Comparison of ENCODE assay signal across 10 mouse cellular contexts in genomic region chr15:91017261-91018160, GRCm38 (mm10). TPM values are rescaled to one million over a fixed set of nuclear protein-coding genes. Genes with fewer than 3 reads are reported as not detected.
DNase-seq lines count a peak whose midpoint lies in the region; ATAC-seq and TF ChIP-seq lines count a peak whose summit lies in the region.
"Had no signal": no experiment of that assay in that cellular context is flagged by ENCODE, and none has a peak within 500 bp of the region (broad histone marks: within the 10 kb centered on the region; RNA-seq: fewer than 3 reads in every experiment).

No protein-coding gene starts in this region.

- peak overlapping the region; percentile 27 for H3K4me3 ChIP-seq in forebrain, postnatal 0 days (ENCODE audit: low read depth, low read length)
- H3K4me3 ChIP-seq in midbrain, postnatal 0 days (ENCODE audit: low read depth, low read length), result peak overlapping the region; percentile 20; the same call in 1 of the 2 replicates
- H3K4me3 ChIP-seq in gastrocnemius, adult 2 months, result no peak overlapping the region

- intact Hi-C loops in gastrocnemius, adult 2 months (cut with DNase I), result no loop called here

- peak overlapping the region; percentile 90 for H3K27ac ChIP-seq in forebrain, postnatal 0 days (ENCODE audit: low read depth, low read length)
- H3K27ac ChIP-seq in midbrain, postnatal 0 days (ENCODE audit: low read depth, low read length), result peak overlapping the region; percentile 78
- no peak overlapping the region for H3K27ac ChIP-seq in gastrocnemius, adult 2 months

- 6% methylated on average over 23 of the region's 23 CpGs for WGBS in forebrain, postnatal 0 days
- 8% methylated on average over 23 of the region's 23 CpGs for WGBS in midbrain, postnatal 0 days

- TF ChIP-seq CTCF in forebrain, postnatal 0 days (IDR thresholded peaks at IDR 0.05; ENCODE audit: low read depth), result peak; percentile 48
- peak; percentile 50 for TF ChIP-seq CTCF in midbrain, postnatal 0 days (IDR thresholded peaks at IDR 0.05)
- TF ChIP-seq CTCF in gastrocnemius, adult 2 months (IDR thresholded peaks at IDR 0.05), result no peak; the same call in 1 of the 2 replicates

- peak; percentile 73 for ATAC-seq in forebrain, postnatal 0 days
- peak; percentile 62 for ATAC-seq in midbrain, postnatal 0 days (ENCODE audit: low FRiP score)
- ATAC-seq in CD4-positive, CD25-positive, alpha-beta regulatory T cell, adult 4 months, result no peak

- H3K9me3 ChIP-seq in forebrain, postnatal 0 days (ENCODE audit: low read length), result no peaks in the 10 kb centered on the region
- no peaks in the 10 kb centered on the region for H3K9me3 ChIP-seq in midbrain, postnatal 0 days (ENCODE audit: low read length)

- H3K27me3 ChIP-seq in forebrain, postnatal 0 days (ENCODE audit: insufficient read depth, low read length), result no peaks in the 10 kb centered on the region
- no peaks in the 10 kb centered on the region for H3K27me3 ChIP-seq in midbrain, postnatal 0 days (ENCODE audit: insufficient read depth, low read length)

- H3K36me3 ChIP-seq in forebrain, postnatal 0 days (ENCODE audit: insufficient read depth), result no peaks in the 10 kb centered on the region
- H3K36me3 ChIP-seq in midbrain, postnatal 0 days (ENCODE audit: insufficient read depth, low read length), result no peaks in the 10 kb centered on the region

- H3K4me2 ChIP-seq in forebrain, postnatal 0 days (ENCODE audit: low read depth), result peak overlapping the region; percentile 63
- peak overlapping the region; percentile 47 for H3K4me2 ChIP-seq in midbrain, postnatal 0 days (ENCODE audit: low read depth, low read length, poor library complexity, severe bottlenecking)

- peak overlapping the region; percentile 70 for H3K9ac ChIP-seq in forebrain, postnatal 0 days
- peak overlapping the region; percentile 51 for H3K9ac ChIP-seq in midbrain, postnatal 0 days (replicated peaks; ENCODE audit: low read length, poor library complexity, severe bottlenecking)

- peak; percentile 27 to 38 for DNase-seq in cerebellum, postnatal 14 days
- no peak for DNase-seq in cerebellum, adult 11-12 months
- DNase-seq in brain, adult 2 months (ENCODE audit: low read depth, low spot score), result peak; percentile 54
- DNase-seq in forebrain, postnatal 0 days, result peak; percentile 69
- peak; percentile 76 for DNase-seq in midbrain, postnatal 0 days (ENCODE audit: low spot score)
- no peak for DNase-seq in gastrocnemius, adult 2 months
- DNase-seq in adrenal gland, adult (ENCODE audit: inconsistent age in 2 of 2, low spot score in 1 of 2), result no peak
- DNase-seq: heart, postnatal 36 days; lung, adult 18-20 months had no signal

- peaks cover 31% of the 10 kb centered on the region for H3K4me1 ChIP-seq in forebrain, postnatal 0 days (ENCODE audit: insufficient read depth)
- peaks cover 13% of the 10 kb centered on the region; the same call in 1 of the 2 replicates for H3K4me1 ChIP-seq in midbrain, postnatal 0 days (ENCODE audit: insufficient read depth, low read length)

RNA-seq across cellular contexts. Expression of gene Kif21a, which starts 32.2 kb away (rescaled TPM):
- total RNA-seq in forebrain, postnatal 0 days (2014; rRNA removed), result 44.8 and 56.8 TPM in 2 replicates
- 15.8 and 24.5 TPM in 2 replicates for polyA plus RNA-seq in forebrain, postnatal 0 days (2015; fragmentation: Nextera tagmentation; extraction: Ambion mirVana)
- 64.9 and 68.7 TPM in 2 replicates for total RNA-seq in midbrain, postnatal 0 days (2014; rRNA removed)
- 28.4 and 33.2 TPM in 2 replicates for polyA plus RNA-seq in midbrain, postnatal 0 days (2015; fragmentation: Nextera tagmentation; extraction: Ambion mirVana)
- not detected for polyA plus RNA-seq in CD4-positive, CD25-positive, alpha-beta regulatory T cell, adult 4 months (2017; shearing (Covaris generic))
- total RNA-seq in gastrocnemius, adult 2 months (2021), result 10 to 100 TPM; 18.3 to 23.5 TPM

Comparison
In these comparisons a context has a peak if more than half of its experiments do, and no peak if none do; other contexts are left out.
1. DNase-seq: peak in cerebellum, postnatal 14 days (2 of 2), brain, adult 2 months (single experiment), forebrain, postnatal 0 days (single experiment) and midbrain, postnatal 0 days (single experiment); none in cerebellum, adult 11-12 months (single experiment), gastrocnemius, adult 2 months (single experiment) and adrenal gland, adult (0 of 2).